ENCODE assay signal across 27 mouse cellular contexts in the genomic region with DNA sequence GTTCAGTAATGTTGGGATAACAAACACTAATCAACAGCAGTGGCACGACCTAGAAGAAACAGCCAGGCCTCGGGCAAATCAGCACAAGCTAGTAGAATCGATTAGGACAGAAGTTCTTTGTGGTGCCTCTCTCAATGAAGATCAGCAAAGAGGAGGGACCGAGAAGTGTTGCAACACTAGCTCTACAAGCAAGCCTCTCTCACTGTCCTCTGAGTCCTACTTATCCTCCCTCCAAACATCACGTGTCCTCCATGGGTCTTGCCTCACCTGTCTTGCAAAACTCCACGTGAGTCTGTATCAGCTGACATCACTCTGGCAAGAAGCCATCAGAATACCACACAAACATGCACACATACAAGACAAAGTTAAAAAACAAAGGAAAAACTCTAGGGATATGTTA.
DNase-seq lines count a peak whose midpoint lies in the region; ATAC-seq and TF ChIP-seq lines count a peak whose summit lies in the region.
"Had no signal": no experiment of that assay in that cellular context is flagged by ENCODE, and none has a peak within 500 bp of the region (broad histone marks: within the 10 kb centered on the region; RNA-seq: fewer than 3 reads in every experiment).

No protein-coding gene starts in this region.

- TF ChIP-seq EP300 in heart, adult 2 months (IDR thresholded peaks at IDR 0.05; ENCODE audit: insufficient read depth, low read depth, low read length), result no peak
- no peak for TF ChIP-seq EP300 in liver, postnatal 0 days (IDR thresholded peaks at IDR 0.05; ENCODE audit: low read depth)

- H3K4me1 ChIP-seq in heart, adult 2 months (ENCODE audit: control insufficient read depth, insufficient read depth, low read length), result no peaks in the 10 kb centered on the region
- no peaks in the 10 kb centered on the region for H3K4me1 ChIP-seq in liver, postnatal 0 days (ENCODE audit: insufficient read depth)
- H3K4me1 ChIP-seq in liver, embryonic 11.5 days (replicated peaks; ENCODE audit: control insufficient read depth, insufficient read depth, low read length), result no peaks in the 10 kb centered on the region
- H3K4me1 ChIP-seq: embryonic facial prominence, embryonic 13.5 days; embryonic facial prominence, embryonic 15.5 days; forebrain, embryonic 10.5 days; forebrain, embryonic 12.5 days had no signal

- H3K9me3 ChIP-seq in liver, postnatal 0 days (ENCODE audit: low read length), result no peaks in the 10 kb centered on the region
- H3K9me3 ChIP-seq in liver, embryonic 11.5 days (ENCODE audit: control insufficient read depth, low read length), result 0 out of 2 replicates have a peak, but pooled peaks cover 3% of the 10 kb centered on the region
- H3K9me3 ChIP-seq: embryonic facial prominence, embryonic 13.5 days; embryonic facial prominence, embryonic 15.5 days; forebrain, embryonic 10.5 days; forebrain, embryonic 12.5 days; G1E had no signal

- peak; percentile 66 for DNase-seq in heart, adult 11 months
- DNase-seq in heart, adult 2 months, result no peak
- peak; percentile 20 for DNase-seq in liver, postnatal 0 days
- DNase-seq in liver, embryonic 11.5 days (ENCODE audit: low spot score), result no peak
- DNase-seq in lung, postnatal 36 days, result peak; percentile 12
- no peak for DNase-seq in lung, postnatal 14 days
- DNase-seq in yolk sac, embryonic 10.5 days (ENCODE audit: low spot score), result peak; percentile 16
- DNase-seq in left cerebral cortex, adult 11 months (ENCODE audit: low spot score), result no peak
- DNase-seq: adrenal gland, adult 2 months; adrenal gland, postnatal 10 days; adrenal gland, postnatal 25 days; cerebellum, adult 11 months; cerebellum, adult 18-20 months; cerebellum, adult 8-10 months; cerebellum, adult 9-11 months; cerebellum, postnatal 14 days; cerebellum, postnatal 36 days; embryo, embryonic 11 days had no signal

- TF ChIP-seq CTCF in heart, adult 2 months (IDR thresholded peaks at IDR 0.05), result no peak
- TF ChIP-seq CTCF in liver, postnatal 0 days (IDR thresholded peaks at IDR 0.05; ENCODE audit: low read depth), result no peak

- 67% methylated on average over 6 of the region's 6 CpGs for WGBS in heart, adult 2 months
- WGBS in liver, postnatal 0 days (ENCODE audit: insufficient replicate concordance), result 53% methylated on average over 6 of the region's 6 CpGs
- WGBS in liver, embryonic 11.5 days, result 71% methylated on average over 6 of the region's 6 CpGs

- no peak overlapping the region for H3K9ac ChIP-seq in heart, adult 2 months (ENCODE audit: low read depth, low read length)
- H3K9ac ChIP-seq in liver, postnatal 0 days (replicated peaks), result no peak overlapping the region
- H3K9ac ChIP-seq in liver, embryonic 11.5 days (ENCODE audit: low read depth, low read length), result no peak overlapping the region
- H3K9ac ChIP-seq: embryonic facial prominence, embryonic 13.5 days; embryonic facial prominence, embryonic 15.5 days; forebrain, embryonic 12.5 days had no signal

- no peaks in the 10 kb centered on the region for H3K27me3 ChIP-seq in heart, adult 2 months (ENCODE audit: control insufficient read depth, insufficient read depth, low read length)
- H3K27me3 ChIP-seq in liver, postnatal 0 days (ENCODE audit: insufficient read depth, low read length), result no peaks in the 10 kb centered on the region
- H3K27me3 ChIP-seq in liver, embryonic 11.5 days (replicated peaks; ENCODE audit: control insufficient read depth, insufficient read depth, low read length), result no peaks in the 10 kb centered on the region
- H3K27me3 ChIP-seq: CH12.LX; embryonic facial prominence, embryonic 13.5 days; embryonic facial prominence, embryonic 15.5 days; forebrain, embryonic 12.5 days had no signal

- H3K36me3 ChIP-seq in heart, adult 2 months (ENCODE audit: control insufficient read depth, insufficient read depth, low read length), result no peaks in the 10 kb centered on the region
- H3K36me3 ChIP-seq in liver, postnatal 0 days (replicated peaks; ENCODE audit: insufficient read depth, low read length), result no peaks in the 10 kb centered on the region
- H3K36me3 ChIP-seq in liver, embryonic 11.5 days (ENCODE audit: control insufficient read depth, insufficient read depth, low read length), result no peaks in the 10 kb centered on the region
- H3K36me3 ChIP-seq: embryonic facial prominence, embryonic 13.5 days; embryonic facial prominence, embryonic 15.5 days; forebrain, embryonic 10.5 days; forebrain, embryonic 12.5 days; G1E had no signal

- H3K4me3 ChIP-seq in heart, adult 2 months, result no peak overlapping the region
- no peak overlapping the region for H3K4me3 ChIP-seq in liver, postnatal 0 days (ENCODE audit: low read depth, low read length)
- H3K4me3 ChIP-seq in liver, embryonic 11.5 days (ENCODE audit: low read depth, low read length), result no peak overlapping the region
- H3K4me3 ChIP-seq: embryonic facial prominence, embryonic 13.5 days; embryonic facial prominence, embryonic 15.5 days; erythroblast, embryonic 14.5 days; forebrain, embryonic 10.5 days; forebrain, embryonic 12.5 days had no signal

- no peak overlapping the region for H3K4me2 ChIP-seq in liver, postnatal 0 days (ENCODE audit: low read depth, low read length)
- H3K4me2 ChIP-seq in liver, embryonic 11.5 days, result no peak overlapping the region
- H3K4me2 ChIP-seq: embryonic facial prominence, embryonic 13.5 days; embryonic facial prominence, embryonic 15.5 days; forebrain, embryonic 12.5 days had no signal

- no peak for TF ChIP-seq POLR2A in heart, adult 2 months (IDR thresholded peaks at IDR 0.05; ENCODE audit: insufficient read depth, low read depth, low read length)

- intact Hi-C loops in heart, adult 2 months (cut with DNase I), result no loop called here

- H3K79me2 ChIP-seq in heart, adult 2 months (replicated peaks; ENCODE audit: control insufficient read depth, insufficient read depth, low read length), result no peaks in the 10 kb centered on the region

- no peak overlapping the region for H3K27ac ChIP-seq in heart, adult 2 months
- no peak overlapping the region for H3K27ac ChIP-seq in liver, postnatal 0 days (ENCODE audit: low read depth)
- H3K27ac ChIP-seq in liver, embryonic 11.5 days (ENCODE audit: low read depth, low read length), result no peak overlapping the region
- H3K27ac ChIP-seq: embryonic facial prominence, embryonic 13.5 days; embryonic facial prominence, embryonic 15.5 days; forebrain, embryonic 10.5 days; forebrain, embryonic 12.5 days had no signal

- peak; percentile 76 for ATAC-seq in liver, postnatal 0 days
- no peak for ATAC-seq in liver, embryonic 11.5 days (replicated peaks; ENCODE audit: low FRiP score)
- ATAC-seq: forebrain, embryonic 14.5 days; forebrain, embryonic 16.5 days had no signal

Comparison
In these comparisons a context has a peak if more than half of its experiments do, and no peak if none do; other contexts are left out.
1. DNase-seq: peak in heart, adult 11 months (single experiment), liver, postnatal 0 days (single experiment), lung, postnatal 36 days (single experiment) and yolk sac, embryonic 10.5 days (single experiment); none in heart, adult 2 months (0 of 2), liver, embryonic 11.5 days (single experiment), lung, postnatal 14 days (single experiment) and left cerebral cortex, adult 11 months (single experiment).